Mouse (Mus musculus) small intestine, adult 10 weeks (tissue): ENCODE measurements around the gene Nlrp2. TPM values are rescaled to one million over a fixed set of nuclear protein-coding genes. Genes with fewer than 3 reads are reported as not detected.

Source experiments
- polyA plus RNA-seq: library from polyadenylated mRNA; stranded (reverse); fragments of 350-450 nt; fragmentation: Illumina TruSeq; extraction: RNeasy Lipid Tissue Mini Kit (QIAGEN cat#74804); gene quantifications from one replicate; pipeline ENCODE4 v1.2.3, GENCODE M21; 2014; ENCODE audit warnings: low replicate concordance

Gene Nlrp2
- polyA plus RNA-seq: not detected

GRCm38 (mm10) chr7:5350935-5351334 is at the start of gene Nlrp2:
Gene Nlrp2 (minus strand): TSS chr7:5351035.

GRCm38 (mm10) chr7:5350237-5350636 is 598 bp downstream of the Nlrp2 start, which contains the start of gene Gm5065:
Gene Gm5065 (plus strand): TSS chr7:5350537.

Other genes starting within 250 kb of the Nlrp2 start
- not detected for gene Rfpl4, start 234.1 kb downstream of the Nlrp2 start, polyA plus RNA-seq
- 2.1 TPM for gene Rasl2-9, start 225.1 kb downstream of the Nlrp2 start, polyA plus RNA-seq
- not detected for gene Vmn1r55, start 201.4 kb downstream of the Nlrp2 start, polyA plus RNA-seq
- not detected for gene Vmn1r56, start 154.3 kb downstream of the Nlrp2 start, polyA plus RNA-seq
- not detected for gene Vmn1r57, start 132.5 kb downstream of the Nlrp2 start, polyA plus RNA-seq
- not detected for gene Gm5065, start 498 bp downstream of the Nlrp2 start, polyA plus RNA-seq
- gene Vmn1r58, start 62.4 kb upstream of the Nlrp2 start, polyA plus RNA-seq: not detected
- not detected for gene Vmn1r59, start 105.7 kb upstream of the Nlrp2 start, polyA plus RNA-seq
- gene Vmn2r28, start 142.9 kb upstream of the Nlrp2 start, polyA plus RNA-seq: not detected
- gene Vmn1r60, start 196.3 kb upstream of the Nlrp2 start, polyA plus RNA-seq: not detected